Mouse (Mus musculus): Measurements from ENCODE around the gene Alx3.
"Not testable (repeated sequence)": the region's sequence is repeated elsewhere in the genome, so short reads cannot be mapped to it uniquely, and the experiment has no call there.

Gene Alx3

DNA sequence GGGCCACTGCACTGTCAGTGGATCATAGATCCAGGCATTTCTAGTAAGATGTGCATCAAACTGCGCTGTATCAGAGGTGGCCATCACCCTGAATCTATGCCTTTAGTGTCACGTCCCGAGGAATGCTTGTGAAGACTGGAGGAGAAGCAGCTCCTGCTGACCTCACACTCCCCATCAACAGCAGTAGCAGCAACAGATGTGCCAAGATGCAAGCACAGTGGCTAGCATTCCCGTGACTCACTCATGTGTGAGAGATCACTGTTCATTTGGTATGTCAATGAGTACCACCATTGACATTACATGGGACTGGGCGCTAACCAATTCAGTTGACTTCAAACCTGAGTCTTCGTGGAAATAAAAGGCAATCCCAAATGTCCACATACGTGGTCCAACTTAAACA lies 32.8 kb downstream of the Alx3 start:
- DNase-seq: no peak

DNA sequence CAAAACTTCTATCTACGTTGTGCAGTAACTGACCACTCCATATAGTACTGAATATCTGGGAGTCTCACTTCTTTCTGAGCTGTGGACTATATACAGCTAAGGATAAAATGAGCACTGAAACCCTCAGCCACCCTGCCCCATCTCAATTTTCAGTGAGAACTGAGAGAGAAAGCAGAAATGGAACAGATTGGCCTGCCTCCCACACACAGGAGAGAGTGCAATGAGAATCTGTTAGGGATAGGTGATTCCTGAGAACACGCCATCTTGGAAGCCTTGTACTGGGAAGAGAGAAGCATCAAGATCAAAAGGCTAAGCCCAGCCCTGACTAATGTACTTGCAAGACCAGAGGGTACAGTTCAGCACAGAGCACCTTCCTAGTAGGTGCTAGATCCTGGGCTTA lies 33.7 kb downstream of the Alx3 start:
- DNase-seq: peak; percentile 70

DNA sequence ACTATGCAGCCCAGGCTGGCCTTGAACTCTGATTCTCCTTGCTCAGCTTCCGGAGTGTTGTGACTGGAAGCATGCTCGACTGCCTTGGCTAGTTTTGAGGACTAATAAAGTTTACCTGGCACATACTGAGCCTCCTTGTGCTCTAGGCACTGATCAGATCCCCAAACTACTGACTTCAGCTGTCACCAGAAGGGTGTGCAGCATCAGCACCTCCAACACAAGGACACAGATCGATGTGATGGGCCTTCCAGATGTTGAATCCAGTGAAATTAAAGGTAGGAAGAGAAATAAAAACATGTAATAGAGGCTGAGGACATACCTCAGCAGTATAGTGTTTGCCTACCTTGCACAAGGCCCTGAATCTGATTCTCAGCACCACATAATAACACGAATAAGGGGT lies 34.6 kb downstream of the Alx3 start:
- DNase-seq: no peak

DNA sequence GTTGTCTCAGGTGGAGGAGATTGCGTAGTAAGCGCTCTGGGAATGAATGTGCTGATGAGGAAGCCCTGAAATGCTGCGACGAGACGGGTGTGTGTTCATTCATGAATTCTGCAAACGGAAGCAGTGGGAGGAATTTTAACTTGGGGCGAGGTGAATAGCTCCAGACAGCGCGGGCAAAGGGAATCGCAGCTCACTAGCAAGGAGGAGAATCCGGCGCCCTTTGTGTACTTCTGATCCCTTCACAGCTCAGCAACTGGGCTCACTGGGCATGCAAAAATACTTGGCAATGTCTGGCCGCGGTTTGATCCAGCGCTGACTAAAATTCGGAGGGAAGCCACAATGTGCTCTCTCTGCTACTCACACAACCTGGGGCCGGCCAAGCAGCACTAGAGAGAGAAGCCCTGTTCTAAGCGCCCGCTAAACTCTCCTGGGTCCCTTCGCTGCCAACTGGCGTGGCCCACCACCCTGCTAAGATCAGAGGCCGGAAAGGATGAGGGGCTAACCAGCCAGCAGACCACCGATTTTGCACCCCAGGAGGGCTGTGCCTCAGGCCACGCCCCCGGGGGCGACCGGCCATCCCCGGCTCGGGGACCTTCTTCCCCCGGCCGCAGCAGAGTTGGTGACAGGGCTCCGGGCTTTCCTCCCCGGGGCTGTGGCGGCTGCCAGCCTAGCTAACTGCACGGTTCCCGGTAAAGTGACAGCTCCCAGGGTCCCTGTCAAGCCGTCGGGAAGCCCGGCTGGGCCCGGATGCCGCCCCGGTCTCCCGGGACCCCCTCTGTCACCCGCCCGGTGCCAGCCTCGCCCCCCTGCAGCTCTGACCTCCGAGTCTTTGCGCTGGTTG lies 36.1 kb downstream of the Alx3 start, which contains the start of gene Gm10961:
Gene Gm10961 (plus strand): TSS at position 641 of the 841 bp plus-strand sequence.
- peak; percentile 34 for DNase-seq

DNA sequence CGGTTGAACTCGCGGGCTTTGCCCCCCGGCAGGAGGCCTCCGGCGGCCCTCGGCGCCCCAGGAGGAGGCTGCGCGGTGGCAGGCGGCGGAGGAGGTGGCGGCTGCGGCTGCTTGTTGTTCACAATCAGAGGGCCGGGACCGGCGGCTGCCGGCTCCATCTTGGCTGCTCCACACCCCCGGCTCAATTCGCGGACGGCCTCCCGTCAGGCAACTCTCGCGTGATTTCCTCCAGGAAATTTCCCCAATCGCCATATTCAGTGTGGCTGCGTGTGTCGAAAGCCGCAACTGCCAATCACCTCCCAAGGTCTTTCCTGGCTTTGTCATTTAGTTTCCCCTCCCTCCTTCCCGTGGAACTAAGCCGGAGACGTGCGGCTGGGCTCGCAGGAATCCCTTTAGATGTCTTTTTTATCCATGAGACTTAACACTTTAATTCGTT lies 36.7 kb downstream of the Alx3 start, which contains the start of gene Strip1:
Gene Strip1 (minus strand): TSS at position 172 of the 436 bp plus-strand sequence.
- peak; percentile 94 for DNase-seq

DNA sequence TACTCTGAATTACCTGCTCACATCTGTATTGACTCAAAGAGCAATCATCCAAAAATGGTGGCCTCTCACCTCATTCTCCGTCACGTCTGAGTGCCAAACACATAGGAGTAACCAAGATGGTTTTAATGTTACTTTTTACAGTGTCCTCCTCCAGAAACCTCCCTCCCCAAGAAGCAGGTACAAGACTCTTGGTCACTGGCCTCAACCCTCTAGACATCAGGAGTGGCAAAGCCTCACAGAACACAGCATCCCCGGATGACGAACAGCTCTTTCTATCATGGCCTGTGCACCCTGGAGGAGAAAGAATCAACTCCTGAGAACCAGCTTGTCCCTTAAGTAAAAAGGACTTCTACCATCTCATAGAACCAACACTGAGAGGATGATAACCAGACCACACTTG lies 38.0 kb downstream of the Alx3 start:
- DNase-seq: no peak

DNA sequence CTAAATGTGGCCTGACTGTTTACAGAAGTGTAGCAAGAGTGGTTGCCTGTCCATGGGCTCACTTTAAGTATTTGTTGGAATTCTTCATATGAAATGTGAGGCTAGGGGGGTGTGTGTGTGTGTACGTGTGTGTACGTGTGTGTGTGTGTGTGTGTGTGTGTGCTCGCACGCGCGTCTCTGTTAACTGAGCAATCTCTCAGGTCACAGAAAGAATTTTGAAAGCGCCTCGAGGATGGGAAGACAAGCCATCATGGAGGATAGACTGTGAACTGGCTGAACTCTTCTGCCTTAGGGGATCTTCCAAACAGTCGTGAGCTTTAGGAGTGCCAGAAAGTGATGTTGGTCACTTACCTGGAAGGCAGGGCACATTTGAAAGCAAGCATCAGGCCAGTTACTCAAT lies 39.1 kb downstream of the Alx3 start:
- DNase-seq: no peak

DNA sequence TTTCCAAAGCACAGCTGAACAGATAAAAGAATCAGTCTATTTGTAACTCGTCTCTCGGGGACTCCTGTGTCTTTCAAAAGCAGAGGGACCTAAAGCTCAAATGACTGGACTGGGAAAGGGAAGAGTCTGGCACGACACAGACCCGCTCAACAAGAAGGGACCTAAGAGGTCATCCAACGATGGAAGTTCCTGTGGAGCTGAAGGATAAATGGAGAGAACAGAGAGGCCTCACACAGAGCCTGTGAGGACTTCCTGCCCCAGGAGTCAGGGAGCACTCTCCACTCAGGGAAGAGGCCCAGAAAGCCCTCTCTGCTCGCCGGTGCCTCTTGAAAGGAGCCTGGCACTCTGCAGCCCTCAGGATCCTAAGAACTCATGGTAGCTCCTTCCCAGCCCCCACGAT lies 41.0 kb downstream of the Alx3 start:
- DNase-seq: no peak

GRCm38 (mm10) chr3:107636236-107636635 lies 41.4 kb downstream of the Alx3 start:
- DNase-seq: no peak

GRCm38 (mm10) chr3:107637606-107638172 lies 42.9 kb downstream of the Alx3 start:
- no peak for DNase-seq

DNA sequence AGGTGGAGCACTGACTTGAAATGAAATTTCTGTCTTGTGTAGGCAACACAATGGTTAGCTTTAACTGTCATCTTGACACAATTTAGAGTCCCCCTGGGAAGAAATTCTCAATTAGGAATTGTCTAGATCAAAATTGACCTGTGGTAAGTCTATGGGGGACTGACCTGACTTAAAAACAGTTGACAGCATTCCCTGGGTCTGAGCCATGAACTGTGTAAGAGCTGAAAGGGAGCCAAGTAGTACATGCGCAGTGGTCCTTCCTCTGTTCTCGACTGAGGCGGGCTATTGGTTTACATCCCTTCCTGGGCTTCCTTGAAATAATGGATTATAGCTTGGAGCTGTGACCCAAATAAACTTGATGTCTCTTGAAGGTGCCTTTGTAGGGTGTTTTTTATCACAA lies 52.1 kb downstream of the Alx3 start:
- no peak for DNase-seq

DNA sequence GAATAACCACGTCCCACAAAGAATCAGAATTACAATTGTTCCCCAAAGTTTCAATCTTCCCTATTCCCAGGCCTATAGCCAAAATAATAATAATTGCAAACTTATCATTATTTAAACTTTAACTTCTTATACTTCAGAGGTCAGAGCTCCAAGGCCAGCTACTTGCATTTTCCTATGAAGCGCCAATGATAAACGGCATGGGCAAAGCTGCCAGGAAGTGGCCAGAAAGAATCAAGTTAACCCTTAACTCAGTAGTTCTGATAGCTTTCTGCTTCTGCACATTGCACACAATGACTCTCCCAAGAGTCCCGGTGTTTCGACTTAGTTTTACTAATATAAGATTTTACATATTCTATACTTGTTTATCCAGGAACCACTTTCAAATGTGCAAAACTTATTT lies 55.4 kb downstream of the Alx3 start:
- DNase-seq: not testable (repeated sequence)

- no peak for DNase-seq
These were observed 58.1 kb downstream of the Alx3 start for GRCm38 (mm10) chr3:107652968-107653367.

- no peak for DNase-seq
These were observed 60.0 kb downstream of the Alx3 start for GRCm38 (mm10) chr3:107654861-107655260.
